Mouse (Mus musculus) MEL (cell line): ENCODE data around the gene 6030445D17Rik. TPM values are rescaled to one million over a fixed set of nuclear protein-coding genes. Genes with fewer than 3 reads are reported as not detected.

Experiments
- DNase-seq: peaks from one replicate; pipeline ENCODE4 v3.0.0; 2011; ENCODE audit warnings: low read depth, low spot score
- H3K27ac ChIP-seq: 2 replicates; pipeline ENCODE4 v1.5.1; 2012; ENCODE audit warnings: low read depth, mild to moderate bottlenecking, control low read depth, low read length, moderate library complexity; ENCODE audit not compliant: control insufficient read depth
- H3K27me3 ChIP-seq, 2 experiments: fragments of 150-350 bp in 1 of 2; sonication (generic) in 1 of 2; 2 replicates each; pipeline ENCODE4 v1.6.1; 2012; ENCODE audit warnings: low read length in 2 of 2, mild to moderate bottlenecking in 2 of 2, improper control_type of control experiment in 1 of 2, moderate library complexity in 1 of 2; ENCODE audit not compliant: insufficient read depth in 2 of 2, control insufficient read depth in 1 of 2
- H3K36me3 ChIP-seq, 2 experiments: 2 replicates each; pipeline ENCODE4 v1.6.1; 2012 to 2014; ENCODE audit warnings: low read length in 2 of 2, improper control_type of control experiment in 1 of 2, inconsistent platforms in 1 of 2, mild to moderate bottlenecking in 1 of 2; ENCODE audit not compliant: insufficient read depth in 2 of 2, control insufficient read depth in 1 of 2
- H3K4me1 ChIP-seq, 2 experiments: fragments of 150-350 bp in 1 of 2; sonication (generic) in 1 of 2; 2 replicates each; pipeline ENCODE4 v1.6.1; 2012; ENCODE audit warnings: low read length in 2 of 2, improper control_type of control experiment in 1 of 2, mild to moderate bottlenecking in 1 of 2; ENCODE audit not compliant: insufficient read depth in 2 of 2, control insufficient read depth in 1 of 2
- H3K4me3 ChIP-seq, 2 experiments: fragments of 150-350 bp in 1 of 2; sonication (generic) in 1 of 2; 2 replicates each; pipeline ENCODE4 v1.5.1; 2012; ENCODE audit warnings: low read depth in 2 of 2, low read length in 2 of 2, mild to moderate bottlenecking in 2 of 2, moderate library complexity in 2 of 2, control low read depth in 1 of 2, improper control_type of control experiment in 1 of 2; ENCODE audit not compliant: control insufficient read depth in 1 of 2, insufficient read depth in 1 of 2
- H3K79me2 ChIP-seq: 2 replicates; pipeline ENCODE4 v1.6.1; 2012; ENCODE audit warnings: mild to moderate bottlenecking, low read length, moderate library complexity; ENCODE audit not compliant: control insufficient read depth, poor library complexity, insufficient read depth
- H3K9ac ChIP-seq: 2 replicates; pipeline ENCODE4 v1.6.1; 2012; ENCODE audit warnings: low read depth, mild to moderate bottlenecking, control low read depth, low read length, moderate library complexity; ENCODE audit not compliant: control insufficient read depth, poor library complexity, severe bottlenecking
- H3K9me3 ChIP-seq: fragments of 150-350 bp; sonication (generic); replicated peaks from 2 replicates; pipeline ENCODE4 v1.6.1; 2012; ENCODE audit warnings: mild to moderate bottlenecking, low read length, improper control_type of control experiment, moderate library complexity; ENCODE audit not compliant: insufficient read depth
- CHD2 ChIP-seq: IDR thresholded peaks from 2 replicates; pipeline ENCODE4 v1.6.1; 2011; ENCODE audit warnings: low read length, improper control_type of control experiment
- CTCF ChIP-seq, 3 experiments: IDR thresholded peaks in 2 of 3; conservative IDR thresholded peaks in 1 of 3; 2 replicates each; pipeline ENCODE4 v1.5.1; 2011 to 2012; ENCODE audit warnings: low read length in 3 of 3, low read depth in 2 of 3, mild to moderate bottlenecking in 2 of 3, improper control_type of control experiment in 1 of 3, inconsistent platforms in 1 of 3, mixed read lengths in 1 of 3, moderate library complexity in 1 of 3; ENCODE audit not compliant: control insufficient read depth in 1 of 3, insufficient read depth in 1 of 3, poor library complexity in 1 of 3, severe bottlenecking in 1 of 3
- E2F4 ChIP-seq: IDR thresholded peaks from 2 replicates; pipeline ENCODE4 v1.6.1; 2011; ENCODE audit warnings: low read depth, low read length, improper control_type of control experiment, borderline replicate concordance
- ELF1 ChIP-seq: IDR thresholded peaks from 2 replicates; pipeline ENCODE4 v1.6.1; 2014; ENCODE audit warnings: low read depth, mild to moderate bottlenecking, inconsistent platforms, low read length, improper control_type of control experiment, moderate library complexity
- ETS1 ChIP-seq: IDR thresholded peaks from 2 replicates; pipeline ENCODE4 v1.6.1; 2012; ENCODE audit warnings: low read depth, mild to moderate bottlenecking, inconsistent platforms, low read length, improper control_type of control experiment, moderate library complexity
- GATA1 ChIP-seq: IDR thresholded peaks from 2 replicates; pipeline ENCODE4 v1.6.1; 2011; ENCODE audit warnings: low read depth, low read length, improper control_type of control experiment
- HCFC1 ChIP-seq: IDR thresholded peaks from 2 replicates; pipeline ENCODE4 v1.6.1; 2012; ENCODE audit warnings: low read depth, mild to moderate bottlenecking, inconsistent platforms, low read length, improper control_type of control experiment, moderate library complexity
- KAT2A ChIP-seq: conservative IDR thresholded peaks from 2 replicates; pipeline ENCODE4 v1.6.1; 2012; ENCODE audit warnings: low read depth, low read length, improper control_type of control experiment, inconsistent platforms
- MAFK ChIP-seq: IDR thresholded peaks from 2 replicates; pipeline ENCODE4 v1.6.1; 2011; ENCODE audit warnings: low read depth, mild to moderate bottlenecking, low read length, improper control_type of control experiment, borderline replicate concordance
- MAX ChIP-seq: IDR thresholded peaks from 2 replicates; pipeline ENCODE4 v1.6.1; 2011; ENCODE audit warnings: low read length, improper control_type of control experiment
- MAZ ChIP-seq: IDR thresholded peaks from 2 replicates; pipeline ENCODE4 v1.6.1; 2012; ENCODE audit warnings: low read depth, mild to moderate bottlenecking, inconsistent platforms, low read length, improper control_type of control experiment
- MXI1 ChIP-seq: IDR thresholded peaks from 2 replicates; pipeline ENCODE4 v1.6.1; 2011; ENCODE audit warnings: mild to moderate bottlenecking, low read depth, low read length, improper control_type of control experiment
- MYB ChIP-seq: IDR thresholded peaks from 2 replicates; pipeline ENCODE4 v1.6.1; 2011; ENCODE audit warnings: mild to moderate bottlenecking, low read depth, low read length, improper control_type of control experiment
- NRF1 ChIP-seq: IDR thresholded peaks from 2 replicates; pipeline ENCODE4 v1.6.1; 2014; ENCODE audit warnings: low read depth, mild to moderate bottlenecking, inconsistent platforms, low read length, improper control_type of control experiment, moderate library complexity; ENCODE audit not compliant: poor library complexity, insufficient read depth, severe bottlenecking
- POLR2A ChIP-seq, 2 experiments: IDR thresholded peaks; 2 replicates each; pipeline ENCODE4 v1.6.1; 2011 to 2012; ENCODE audit warnings: low read length in 2 of 2, mild to moderate bottlenecking in 2 of 2, control low read depth in 1 of 2, improper control_type of control experiment in 1 of 2, low read depth in 1 of 2, moderate library complexity in 1 of 2; ENCODE audit not compliant: control insufficient read depth in 1 of 2, insufficient read depth in 1 of 2, poor library complexity in 1 of 2
- POLR2AphosphoS5 ChIP-seq: IDR thresholded peaks from 2 replicates; pipeline ENCODE4 v1.6.1; 2012; ENCODE audit warnings: low read depth, borderline replicate concordance, mild to moderate bottlenecking, inconsistent platforms, low read length, moderate library complexity, mixed read lengths
- RAD21 ChIP-seq: IDR thresholded peaks from 2 replicates; pipeline ENCODE4 v1.6.1; 2011; ENCODE audit warnings: mild to moderate bottlenecking, low read depth, low read length, improper control_type of control experiment
- RCOR1 ChIP-seq: IDR thresholded peaks from 2 replicates; pipeline ENCODE4 v1.6.1; 2012; ENCODE audit warnings: low read depth, mild to moderate bottlenecking, inconsistent platforms, low read length, improper control_type of control experiment
- SIN3A ChIP-seq: IDR thresholded peaks from 2 replicates; pipeline ENCODE4 v1.6.1; 2012; ENCODE audit warnings: low read length, improper control_type of control experiment, inconsistent platforms
- SMC3 ChIP-seq: IDR thresholded peaks from 2 replicates; pipeline ENCODE4 v1.6.1; 2011; ENCODE audit warnings: low read depth, low read length, improper control_type of control experiment
- TBP ChIP-seq: IDR thresholded peaks from 2 replicates; pipeline ENCODE4 v1.8.0; 2011; ENCODE audit warnings: low read depth, low read length, improper control_type of control experiment
- TCF12 ChIP-seq: IDR thresholded peaks from 2 replicates; pipeline ENCODE4 v1.6.1; 2014; ENCODE audit warnings: low read depth, mild to moderate bottlenecking, inconsistent platforms, low read length, improper control_type of control experiment, moderate library complexity
- UBTF ChIP-seq: IDR thresholded peaks from 2 replicates; pipeline ENCODE4 v1.6.1; 2012; ENCODE audit warnings: low read depth, mild to moderate bottlenecking, inconsistent platforms, low read length, improper control_type of control experiment, moderate library complexity, borderline replicate concordance; ENCODE audit not compliant: insufficient read depth
- ZC3H11A ChIP-seq: IDR thresholded peaks from 2 replicates; pipeline ENCODE4 v1.6.1; 2012; ENCODE audit warnings: low read depth, mild to moderate bottlenecking, inconsistent platforms, low read length, improper control_type of control experiment
- ZMIZ1 ChIP-seq: IDR thresholded peaks from 2 replicates; pipeline ENCODE4 v1.6.1; 2012; ENCODE audit warnings: low read depth, mild to moderate bottlenecking, inconsistent platforms, low read length, improper control_type of control experiment, moderate library complexity
- ZNF384 ChIP-seq: IDR thresholded peaks from 2 replicates; pipeline ENCODE4 v1.6.1; 2012; ENCODE audit warnings: low read depth, mild to moderate bottlenecking, inconsistent platforms, low read length, improper control_type of control experiment
- polyA plus RNA-seq, 2 experiments: library from polyadenylated mRNA; stranded (reverse) in 1 of 2; unstranded in 1 of 2; fragments of >175 nt in 1 of 2; fragments of >200 nt in 1 of 2; gene quantifications; 2 replicates each; pipeline versions ENCODE4 v1.2.1 to v1.2.4; 2012; ENCODE audit warnings: low replicate concordance in 2 of 2, low read depth in 1 of 2; ENCODE audit not compliant: insufficient read length in 2 of 2, insufficient read depth in 1 of 2, missing spikeins in 1 of 2
- total RNA-seq: library from RNA; depleted of rRNA; stranded (reverse); fragments of 300-350 nt; gene quantifications from 2 replicates; pipeline ENCODE4 v1.2.3, GENCODE M21; 2012

Gene 6030445D17Rik
- total and polyA plus RNA-seq, 3 experiments: 0.46 to 0.77 TPM; not detected in 1

GRCm38 (mm10) chr4:136454850-136455260, 7.2 kb upstream of the 6030445D17Rik start:
- no peaks in the 10 kb centered on the region for H3K27me3 ChIP-seq
- no peaks in the 10 kb centered on the region for H3K9me3 ChIP-seq
- H3K27ac ChIP-seq: no peak overlapping the region
- peaks cover 0 to 9% of the 10 kb centered on the region in 2 experiments; a peak in 2 of 4 replicates for H3K4me1 ChIP-seq
- H3K36me3 ChIP-seq: peaks cover 0 to 3% of the 10 kb centered on the region in 2 experiments; a peak in 2 of 4 replicates
- peak overlapping the region; percentile 46 to 65 for H3K4me3 ChIP-seq
- peak; percentile 82 for DNase-seq
- no peaks in the 10 kb centered on the region for H3K79me2 ChIP-seq
- H3K9ac ChIP-seq: peak overlapping the region; percentile 6
- TF ChIP-seq RAD21 (peak; percentile 93), TCF12 (0 out of 2 replicates have a peak, but pooled peaks have one; percentile 4), GATA1 (no peak), MXI1 (0 out of 2 replicates have a peak, but pooled peaks have one; percentile 34), ZC3H11A (peak; percentile 91), SMC3 (peak; percentile 96), ZMIZ1 (no peak), POLR2A (IDR thresholded peaks at IDR 0.05; ENCODE audit: control insufficient read depth in 1 of 2, insufficient read depth in 1 of 2, low read depth in 1 of 2, low read length in 2 of 2, poor library complexity in 1 of 2) (no peak), MAX (0 out of 2 replicates have a peak, but pooled peaks have one; percentile 8), CTCF (IDR thresholded peaks at IDR 0.05 in 2 of 3, conservative IDR thresholded peaks at IDR 0.05 in 1 of 3; ENCODE audit: control insufficient read depth in 1 of 3, insufficient read depth in 1 of 3, low read depth in 2 of 3, low read length in 3 of 3, poor library complexity in 1 of 3, severe bottlenecking in 1 of 3) (peak; percentile 83 to 92 (median 91)), HCFC1 (peak; percentile 12; the same call in 1 of the 2 replicates), SIN3A (peak; percentile 30; the same call in 1 of the 2 replicates)
- TF ChIP-seq, all 39 proteins: peak for 9

GRCm38 (mm10) chr4:136456516-136457218, 5.4 kb upstream of the 6030445D17Rik start:
- no peaks in the 10 kb centered on the region for H3K79me2 ChIP-seq
- no peak for DNase-seq
- H3K4me3 ChIP-seq: no peak overlapping the region
- H3K4me1 ChIP-seq: peaks cover 0 to 14% of the 10 kb centered on the region in 2 experiments; a peak in 3 of 4 replicates
- no peak for TF ChIP-seq TBP
- no peak for TF ChIP-seq RCOR1
- no peak for TF ChIP-seq MYB
- TF ChIP-seq POLR2A (IDR thresholded peaks at IDR 0.05; ENCODE audit: control insufficient read depth in 1 of 2, insufficient read depth in 1 of 2, low read depth in 1 of 2, low read length in 2 of 2, poor library complexity in 1 of 2): no peak
- no peak for TF ChIP-seq ETS1
- no peak for TF ChIP-seq MAZ
- TF ChIP-seq MXI1: no peak
- TF ChIP-seq ELF1: no peak
- TF ChIP-seq E2F4: no peak
- TF ChIP-seq UBTF: no peak
- no peak for TF ChIP-seq NRF1
- no peak for TF ChIP-seq POLR2AphosphoS5
- no peak for TF ChIP-seq ZC3H11A
- TF ChIP-seq MAFK: no peak
- TF ChIP-seq HCFC1: no peak
- TF ChIP-seq CHD2: no peak
- TF ChIP-seq TCF12: no peak
- TF ChIP-seq ZNF384: no peak
- no peak for TF ChIP-seq KAT2A
- TF ChIP-seq, all 39 proteins: peak for 0
- no peaks in the 10 kb centered on the region for H3K9me3 ChIP-seq
- H3K36me3 ChIP-seq: peaks cover 0 to 2% of the 10 kb centered on the region in 2 experiments; a peak in 1 of 4 replicates
- no peak overlapping the region for H3K9ac ChIP-seq
- H3K27me3 ChIP-seq: no peaks in the 10 kb centered on the region
- no peak overlapping the region for H3K27ac ChIP-seq
